Mouse (Mus musculus) thymus, adult 2 months (tissue): ENCODE results near the gene Gm37240.

Experiments
- CTCF ChIP-seq: fragments of 200-500 bp; IDR thresholded peaks from 2 replicates; pipeline ENCODE4 v1.5.1; 2012; ENCODE audit warnings: mild to moderate bottlenecking, control low read depth, low read length, moderate library complexity, borderline replicate concordance; ENCODE audit not compliant: control insufficient read depth, poor library complexity, insufficient read depth; ENCODE audit errors: extremely low read depth
- POLR2A ChIP-seq: fragments of 200-500 bp; IDR thresholded peaks from 2 replicates; pipeline ENCODE4 v1.6.1; 2012; ENCODE audit warnings: mild to moderate bottlenecking, low read length, control low read depth, moderate library complexity; ENCODE audit not compliant: control insufficient read depth, poor library complexity, insufficient read depth; ENCODE audit errors: extremely low read depth

- TF ChIP-seq CTCF (no peak), POLR2A (no peak)
These were observed 27.5 kb upstream of the Gm37240 start for GRCm38 (mm10) chr3:85914806-85915205.
